Mouse (Mus musculus) limb, embryonic 14.5 days (tissue): ENCODE data around the gene Nck2. TPM values are rescaled to one million over a fixed set of nuclear protein-coding genes. Genes with fewer than 3 reads are reported as not detected.

Source experiments
- ATAC-seq: fragments of 200-750 bp; cut with Nextera tagmentation; 2 replicates; pipeline ENCODE4 v1.8.0; 2017; ENCODE audit warnings: low read depth, moderate number of reproducible peaks, moderate TSS enrichment; ENCODE audit not compliant: low FRiP score
- DNase-seq: peaks from one replicate; pipeline ENCODE4 v3.0.0-alpha.2; 2015; ENCODE audit warnings: low spot score
- H3K27ac ChIP-seq: fragments of 300-500 bp; sonication (generic); replicated peaks from 2 replicates; pipeline ENCODE4 v1.5.1; 2014; ENCODE audit warnings: low read depth, mild to moderate bottlenecking, low read length, moderate library complexity, mixed read lengths
- H3K27me3 ChIP-seq: fragments of 300-500 bp; sonication (generic); 2 replicates; pipeline ENCODE4 v1.6.1; 2014; ENCODE audit warnings: low read length, mixed read lengths; ENCODE audit not compliant: control insufficient read depth, insufficient read depth
- H3K36me3 ChIP-seq: fragments of 300-500 bp; sonication (generic); 2 replicates; pipeline ENCODE4 v1.6.1; 2014; ENCODE audit warnings: mild to moderate bottlenecking, low read length, moderate library complexity, mixed read lengths; ENCODE audit not compliant: control insufficient read depth, insufficient read depth
- H3K4me1 ChIP-seq: fragments of 300-500 bp; sonication (generic); 2 replicates; pipeline ENCODE4 v1.6.1; 2014; ENCODE audit warnings: antibody characterized with exemption, low read length, mixed read lengths; ENCODE audit not compliant: control insufficient read depth, insufficient read depth
- H3K4me2 ChIP-seq: fragments of 300-500 bp; sonication (generic); replicated peaks from 2 replicates; pipeline ENCODE4 v1.6.1; 2014; ENCODE audit warnings: low read depth, mild to moderate bottlenecking, low read length, moderate library complexity; ENCODE audit not compliant: severe bottlenecking
- H3K4me3 ChIP-seq: fragments of 300-500 bp; sonication (generic); replicated peaks from 2 replicates; pipeline ENCODE4 v1.5.1; 2014; ENCODE audit warnings: low read length
- H3K9ac ChIP-seq: fragments of 300-500 bp; sonication (generic); 2 replicates; pipeline ENCODE4 v1.6.1; 2014; ENCODE audit warnings: mild to moderate bottlenecking, low read depth, low read length, moderate library complexity; ENCODE audit not compliant: severe bottlenecking
- H3K9me3 ChIP-seq: fragments of 300-500 bp; sonication (generic); 2 replicates; pipeline ENCODE4 v1.6.1; 2016; ENCODE audit warnings: low read length; ENCODE audit not compliant: control insufficient read depth
- POLR2A ChIP-seq: fragments of 200-500 bp; IDR thresholded peaks from 2 replicates; pipeline ENCODE4 v1.8.0; 2012; ENCODE audit warnings: inconsistent platforms, mild to moderate bottlenecking, moderate library complexity, borderline replicate concordance; ENCODE audit not compliant: insufficient read depth, insufficient read length; ENCODE audit errors: extremely low read depth
- WGBS: fragments of 180-500 bp; shearing (Covaris S2); extraction: QIAGEN DNeasy Blood & Tissue Kit; methylation state at CpG from one replicate; pipeline ENCODE4 v1.1.7; 2014; 5-methylcytosine and 5-hydroxymethylcytosine counted together
- polyA plus RNA-seq, 2 experiments: library from polyadenylated mRNA; depleted of rRNA in 1 of 2; stranded (reverse) in 1 of 2; unstranded in 1 of 2; fragments of >200 nt; fragmentation: Nextera tagmentation in 1 of 2; extraction: Ambion mirVana in 1 of 2; gene quantifications; 2 replicates each; pipeline versions ENCODE4 v1.2.1 to v1.2.3; 2012 to 2014

The Nck2 gene
- polyA plus RNA-seq, 2 experiments, result 38.8 to 43.3 TPM

DNA sequence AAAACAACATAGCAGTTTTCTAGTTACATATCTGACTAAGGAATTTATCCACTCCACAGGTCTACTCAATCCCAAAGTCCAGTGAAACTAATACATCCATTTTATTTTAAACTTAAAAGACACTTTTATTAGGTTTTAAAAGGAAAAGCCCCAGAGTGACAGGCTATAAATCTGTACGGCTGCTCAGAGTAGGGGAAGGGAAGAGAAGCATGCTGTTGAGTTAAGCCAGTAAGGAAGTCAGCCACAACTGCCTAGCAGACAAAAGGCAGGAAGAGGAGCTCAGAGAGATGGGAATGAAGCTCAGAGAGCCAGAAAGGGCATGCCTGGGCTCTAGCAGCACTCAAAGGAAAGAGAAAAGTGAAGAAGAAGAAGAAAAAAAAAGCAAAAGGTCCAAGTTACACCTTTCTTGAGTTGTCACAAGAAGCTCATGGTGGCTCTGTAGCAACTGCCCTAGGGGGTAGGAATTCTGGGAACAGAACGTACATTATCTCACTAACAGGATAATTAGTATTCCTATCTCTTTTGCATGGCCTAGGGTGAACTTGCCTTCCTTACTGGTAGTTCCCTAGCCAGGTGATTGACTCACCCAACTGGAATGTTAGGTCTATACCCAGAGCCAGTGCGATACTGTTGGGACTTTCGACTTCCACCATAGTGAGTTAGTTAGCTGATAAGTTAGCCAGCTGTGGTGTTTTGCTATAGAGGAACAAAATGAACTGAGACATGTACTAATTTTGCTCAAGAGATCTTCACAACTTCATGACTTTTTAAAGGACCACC, 21.2 kb upstream of the Nck2 start:
- Histone ChIP-seq H3K27me3 (no peaks in the 10 kb centered on the region), H3K4me3 (no peak overlapping the region), H3K9me3 (no peaks in the 10 kb centered on the region), H3K27ac (no peak overlapping the region), H3K9ac (no peak overlapping the region), H3K4me2 (no peak overlapping the region), H3K4me1 (0 out of 2 replicates have a peak, but pooled peaks cover 3% of the 10 kb centered on the region), H3K36me3 (no peaks in the 10 kb centered on the region)
- DNase-seq (no peak), ATAC-seq (peak; percentile 37; the same call in 1 of the 2 replicates)
- WGBS, result 49% methylated on average over 4 of the region's 4 CpGs
- no peak for TF ChIP-seq POLR2A

DNA sequence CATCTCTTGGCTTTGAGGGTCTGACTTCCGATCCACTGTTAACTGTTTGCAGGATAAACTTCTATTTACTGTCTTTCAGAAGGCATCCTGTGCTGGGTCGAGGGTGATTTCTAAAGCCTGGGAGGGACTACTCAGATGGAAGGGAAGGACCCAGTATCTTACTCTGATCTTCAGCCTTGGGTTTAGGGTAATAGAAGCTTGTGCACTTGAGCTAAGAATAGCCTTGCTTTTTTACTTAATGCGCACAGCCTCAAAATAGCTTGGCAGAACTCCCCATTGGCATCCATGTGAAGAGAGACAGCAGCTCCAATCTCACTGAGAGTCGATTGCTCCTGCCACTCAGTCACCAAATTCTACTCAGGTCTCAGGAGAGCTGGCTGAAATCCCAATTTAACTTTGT, 17.9 kb upstream of the Nck2 start:
- no peaks in the 10 kb centered on the region for H3K27me3 ChIP-seq
- no peak for TF ChIP-seq POLR2A
- H3K27ac ChIP-seq, result no peak overlapping the region
- no peak overlapping the region for H3K9ac ChIP-seq
- H3K4me3 ChIP-seq, result no peak overlapping the region
- H3K4me2 ChIP-seq, result no peak overlapping the region
- H3K9me3 ChIP-seq, result no peaks in the 10 kb centered on the region
- 53% methylated on average over 4 of the region's 4 CpGs for WGBS
- no peaks in the 10 kb centered on the region for H3K36me3 ChIP-seq
- DNase-seq (no peak), ATAC-seq (no peak)
- 0 out of 2 replicates have a peak, but pooled peaks cover 3% of the 10 kb centered on the region for H3K4me1 ChIP-seq

DNA sequence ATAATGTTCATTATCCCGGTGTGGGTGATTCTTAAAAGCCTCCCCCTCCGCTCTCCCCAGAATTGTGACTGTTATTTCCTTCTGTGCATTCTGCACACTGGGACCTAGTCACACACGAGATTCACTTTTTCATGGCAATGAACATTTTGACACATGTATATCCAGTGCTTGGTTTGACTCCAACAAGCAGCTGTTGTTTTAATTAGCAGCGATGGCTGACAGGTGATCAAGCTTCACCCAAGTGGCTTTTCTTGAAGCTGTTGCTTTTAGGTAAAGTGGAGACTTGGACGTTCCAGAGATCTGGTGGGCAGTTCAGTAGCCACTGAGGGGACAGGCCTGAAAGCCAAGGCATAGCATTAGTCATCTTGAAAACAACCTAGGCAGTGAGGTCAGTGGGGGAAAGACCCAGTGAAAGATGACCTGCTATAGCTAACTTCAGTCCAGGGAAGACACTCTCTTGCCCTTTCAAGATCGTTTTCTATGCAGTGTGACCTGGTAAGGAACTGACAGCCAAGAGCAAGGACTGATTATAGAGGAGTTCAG, 17.3 kb upstream of the Nck2 start:
- H3K4me2 ChIP-seq, result no peak overlapping the region
- WGBS, result 58% methylated on average over 6 of the region's 6 CpGs
- H3K9ac ChIP-seq, result no peak overlapping the region
- H3K36me3 ChIP-seq, result no peaks in the 10 kb centered on the region
- H3K27ac ChIP-seq, result no peak overlapping the region
- H3K9me3 ChIP-seq, result no peaks in the 10 kb centered on the region
- H3K4me3 ChIP-seq, result no peak overlapping the region
- H3K27me3 ChIP-seq, result no peaks in the 10 kb centered on the region
- 0 out of 2 replicates have a peak, but pooled peaks cover 3% of the 10 kb centered on the region for H3K4me1 ChIP-seq
- no peak for ATAC-seq
- TF ChIP-seq POLR2A, result no peak
- no peak for DNase-seq

DNA sequence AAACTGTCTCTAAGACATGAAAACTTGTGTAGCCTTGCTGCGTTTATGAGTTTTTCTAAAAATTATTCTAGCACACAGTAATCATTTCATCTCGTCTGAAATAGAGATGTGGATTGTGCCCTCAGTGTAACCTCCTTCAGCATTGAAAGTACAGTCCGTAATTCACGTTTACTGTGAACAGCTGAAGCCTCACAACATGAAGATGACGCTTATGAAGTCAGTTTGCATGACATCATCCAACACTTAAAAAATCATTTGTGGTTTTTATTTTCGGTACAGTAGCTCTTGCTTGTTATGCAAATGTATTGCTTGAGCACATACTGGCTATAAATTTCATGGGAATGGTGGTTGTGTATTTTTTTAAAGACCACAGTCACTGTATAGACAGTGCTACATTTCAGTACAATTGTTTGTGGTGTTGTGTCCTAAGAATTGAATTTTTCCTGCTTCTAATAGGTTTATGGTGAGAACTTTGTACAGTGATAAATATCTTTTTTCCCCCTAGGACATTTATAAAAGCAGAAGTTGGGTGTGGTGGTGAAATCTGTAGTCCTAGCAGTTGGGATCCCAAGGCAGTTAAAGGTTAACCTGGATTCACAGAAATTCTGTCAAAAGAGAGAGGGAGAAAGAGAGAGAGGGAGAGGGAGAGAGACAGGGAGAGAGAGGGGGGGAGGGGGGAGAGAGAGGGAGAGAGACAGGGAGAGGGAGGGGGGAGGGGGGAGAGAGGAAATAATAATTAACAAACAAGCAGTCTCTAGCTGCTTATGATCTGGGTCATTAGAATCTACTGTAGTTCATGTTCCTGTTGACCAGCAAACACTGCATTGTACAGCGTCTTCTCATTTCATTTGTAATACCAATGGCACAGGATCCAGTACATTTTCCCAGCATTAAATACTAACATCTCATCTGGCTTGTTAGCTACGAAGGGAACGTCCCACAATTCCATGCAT, 14.2 kb upstream of the Nck2 start:
- no peak for TF ChIP-seq POLR2A
- WGBS, result 75% methylated on average over 9 of the region's 9 CpGs
- Histone ChIP-seq H3K4me3 (no peak overlapping the region), H3K9me3 (no peaks in the 10 kb centered on the region), H3K27me3 (no peaks in the 10 kb centered on the region), H3K4me2 (no peak overlapping the region), H3K36me3 (no peaks in the 10 kb centered on the region), H3K27ac (no peak overlapping the region), H3K4me1 (0 out of 2 replicates have a peak, but pooled peaks cover 3% of the 10 kb centered on the region), H3K9ac (no peak overlapping the region)
- ATAC-seq (no peak), DNase-seq (no peak)

DNA sequence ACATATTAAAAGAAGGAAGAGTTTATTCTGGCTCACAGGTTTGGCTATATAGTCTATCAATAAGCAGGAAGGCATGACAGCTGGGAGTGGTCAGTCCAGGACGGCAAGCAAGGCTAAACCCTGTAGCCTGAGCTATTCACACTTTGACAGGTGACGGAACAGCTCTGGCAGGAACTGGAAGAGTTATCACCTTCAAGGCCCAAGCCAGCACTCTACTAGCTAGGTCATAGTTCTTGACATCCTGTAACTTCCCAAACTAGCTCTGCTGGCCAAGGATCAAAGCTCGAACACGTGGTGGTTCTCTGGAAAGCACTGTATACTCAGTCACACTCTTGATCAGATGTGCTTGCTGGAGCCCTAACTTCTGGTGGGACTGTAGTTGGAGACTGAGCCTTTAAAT, 10.5 kb upstream of the Nck2 start:
- H3K4me2 ChIP-seq, result no peak overlapping the region
- no peaks in the 10 kb centered on the region for H3K4me1 ChIP-seq
- no peak for TF ChIP-seq POLR2A
- DNase-seq (no peak), ATAC-seq (no peak)
- H3K36me3 ChIP-seq, result no peaks in the 10 kb centered on the region
- WGBS, result 69% methylated on average over 4 of the region's 4 CpGs
- H3K9me3 ChIP-seq, result no peaks in the 10 kb centered on the region
- H3K27me3 ChIP-seq, result no peaks in the 10 kb centered on the region
- H3K27ac ChIP-seq, result no peak overlapping the region
- H3K9ac ChIP-seq, result no peak overlapping the region
- no peak overlapping the region for H3K4me3 ChIP-seq
